Mouse (Mus musculus) right cerebral cortex, postnatal 10 days (tissue): ENCODE measurements at regions not wholly inside any gene's neighbourhood (a gene's known extent, or its start where the extent isn't known, plus 50 kb on each side); places are given as distances from the start of the nearest gene placed in this dataset.

ENCODE experiments used
- DNase-seq, 2 experiments: peaks; one replicate each; pipeline ENCODE4 v3.0.0; 2021; ENCODE audit warnings: low spot score in 2 of 2

DNA sequence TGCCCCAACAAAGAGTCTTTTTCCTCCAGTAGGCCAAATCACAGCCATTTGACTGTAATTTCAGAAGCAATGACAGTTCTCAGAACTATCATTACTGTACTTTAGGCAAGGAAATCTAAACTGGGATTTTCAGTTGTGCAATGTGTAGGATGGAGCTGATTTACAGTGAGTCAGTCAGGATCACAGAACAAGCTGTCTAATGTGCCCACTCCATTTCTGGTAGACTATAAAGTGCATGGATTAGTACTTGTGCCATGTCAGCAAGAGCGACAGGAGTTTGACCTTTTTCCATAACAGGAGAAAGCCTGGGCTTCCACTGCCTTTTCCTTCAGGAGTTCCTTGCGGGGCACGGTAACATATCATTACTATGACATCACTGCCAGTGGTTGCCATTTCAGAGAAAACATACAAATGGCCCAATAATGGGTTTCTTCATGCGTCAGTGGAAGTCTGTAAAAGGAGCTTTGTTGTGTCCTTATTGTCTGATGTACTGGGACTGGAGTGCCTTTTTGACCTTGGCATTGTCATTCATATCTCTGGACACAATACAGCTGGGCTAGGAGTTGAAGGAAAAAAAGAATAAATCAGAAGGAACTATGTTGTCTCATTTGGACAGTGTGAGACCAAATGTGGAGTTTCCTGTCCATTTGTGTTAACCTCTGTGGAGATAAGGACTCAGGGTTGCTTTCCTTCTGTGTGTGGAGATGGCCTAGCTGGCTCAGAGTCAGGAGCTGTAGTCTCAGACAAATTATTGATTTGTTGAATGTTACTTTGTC lies 271.5 kb upstream of the BC052040 start:
- DNase-seq: no peak

DNA sequence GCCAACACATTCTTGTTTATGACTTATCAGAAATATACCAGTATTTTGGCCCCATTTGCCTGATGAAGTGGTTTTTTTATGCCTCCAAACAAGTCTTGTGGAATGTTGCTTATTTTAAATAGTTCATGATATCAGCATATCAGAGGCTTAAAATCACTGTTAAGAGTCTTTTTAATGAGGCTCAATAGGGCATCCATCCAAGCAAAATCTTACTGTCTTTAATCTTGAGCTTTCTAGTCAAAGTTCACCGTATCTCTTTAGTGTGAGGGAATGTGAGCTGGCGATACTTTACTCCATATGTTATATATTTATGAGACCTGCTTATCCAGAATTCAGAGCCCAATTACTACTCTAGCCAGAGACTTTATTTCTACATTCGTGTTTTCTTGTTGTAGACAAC lies 263.0 kb upstream of the BC052040 start:
- DNase-seq: no peak

GRCm38 (mm10) chr2:115322582-115322981 lies 258.9 kb upstream of the BC052040 start:
- DNase-seq: no peak

GRCm38 (mm10) chr2:115326526-115326925 lies 255.0 kb upstream of the BC052040 start:
- DNase-seq: no peak

GRCm38 (mm10) chr2:115338178-115338577 lies 243.3 kb upstream of the BC052040 start:
- no peak for DNase-seq

DNA sequence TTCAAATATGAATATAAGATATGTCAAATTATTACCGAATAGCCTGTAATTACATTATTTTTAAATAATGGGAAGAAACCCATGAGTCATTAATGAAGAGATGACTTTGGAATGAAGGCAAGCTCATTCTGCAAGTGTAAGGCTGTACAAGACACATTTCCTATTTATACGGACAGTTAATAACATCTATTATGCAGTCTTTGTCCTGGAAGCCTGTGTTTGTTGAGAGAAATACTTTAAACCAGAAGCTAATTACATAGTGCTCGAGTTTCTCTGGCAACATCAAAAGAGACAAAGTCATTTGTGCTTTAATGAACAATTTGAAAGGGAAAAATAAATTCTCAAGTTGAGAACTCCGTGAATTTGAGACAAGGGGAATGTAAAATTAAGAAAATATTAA lies 242.5 kb upstream of the BC052040 start:
- DNase-seq: no peak

- no peak for DNase-seq
Measured at GRCm38 (mm10) chr2:115342360-115342759, 239.2 kb upstream of the BC052040 start.

- no peak for DNase-seq
Measured at GRCm38 (mm10) chr2:115346551-115346950, 235.0 kb upstream of the BC052040 start.

- no peak for DNase-seq
Measured at GRCm38 (mm10) chr2:115348263-115348662, 233.3 kb upstream of the BC052040 start.

DNA sequence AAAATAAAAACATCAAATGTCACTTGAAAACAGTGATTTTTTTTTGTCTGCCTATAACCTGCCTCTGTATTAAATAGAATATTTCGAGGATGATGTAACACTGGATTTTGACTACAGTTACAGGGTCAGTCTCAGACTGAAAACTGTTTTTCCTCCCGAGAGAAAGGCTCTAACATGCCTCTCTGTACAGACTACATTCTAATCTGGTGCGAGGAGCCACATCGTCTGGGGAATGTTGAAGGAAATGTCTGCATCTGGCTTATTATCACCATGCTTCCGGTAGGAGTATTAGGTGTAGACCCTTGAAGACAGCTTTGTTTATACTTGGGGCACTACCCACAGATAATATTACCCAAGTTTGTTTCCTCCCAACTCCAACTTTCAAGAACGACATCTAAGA lies 210.4 kb upstream of the BC052040 start:
- no peak for DNase-seq

- no peak for DNase-seq
Measured at GRCm38 (mm10) chr2:115375336-115375735, 206.2 kb upstream of the BC052040 start.

- no peak for DNase-seq
Measured at GRCm38 (mm10) chr2:115384414-115385180, 196.9 kb upstream of the BC052040 start.

DNA sequence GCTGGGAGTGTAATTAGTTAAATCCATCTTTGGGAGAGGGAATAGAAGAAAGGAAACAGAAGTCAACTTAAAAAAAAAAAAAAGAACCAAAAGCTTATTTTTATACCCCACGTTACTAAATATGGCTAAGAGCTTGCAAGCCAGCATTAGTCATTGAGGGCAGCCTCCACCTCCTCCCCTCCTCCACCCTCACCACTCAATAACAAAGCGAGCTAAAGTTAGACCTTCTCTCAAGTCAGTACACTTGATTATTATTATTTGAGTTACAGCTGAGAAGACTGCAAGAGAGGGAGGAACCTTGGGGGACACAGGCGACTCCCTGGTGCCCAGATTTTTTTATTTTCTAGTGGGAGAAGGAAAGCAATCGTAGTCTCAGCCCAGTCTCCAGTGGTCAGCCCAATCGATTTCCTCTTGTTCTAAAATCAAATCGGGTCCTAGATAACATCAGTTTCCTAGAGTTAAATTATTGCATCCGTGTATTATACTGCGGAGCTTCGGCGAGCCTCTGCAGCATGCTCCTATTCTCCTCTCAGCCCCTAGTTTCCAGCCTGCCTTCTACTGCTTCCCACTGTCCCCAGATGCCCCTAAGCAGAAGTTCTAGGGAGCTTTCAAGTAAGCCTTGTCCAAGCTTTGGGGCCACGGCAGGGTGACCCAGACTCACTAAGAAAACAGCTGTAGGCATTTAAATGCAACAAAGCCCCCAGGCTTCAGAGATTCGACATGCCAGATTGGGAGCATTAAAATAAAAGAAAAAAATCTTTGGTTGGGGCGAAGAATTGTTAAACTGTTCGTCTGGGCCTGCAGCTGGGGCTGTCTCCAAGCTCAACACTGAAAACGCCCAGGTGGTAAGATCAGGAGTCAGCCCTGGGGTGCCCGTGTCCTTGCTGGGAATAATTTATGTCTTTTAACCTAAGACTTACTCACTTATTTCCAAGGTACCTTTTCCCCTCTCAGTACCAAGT lies 196.0 kb upstream of the BC052040 start:
- DNase-seq: no peak

DNA sequence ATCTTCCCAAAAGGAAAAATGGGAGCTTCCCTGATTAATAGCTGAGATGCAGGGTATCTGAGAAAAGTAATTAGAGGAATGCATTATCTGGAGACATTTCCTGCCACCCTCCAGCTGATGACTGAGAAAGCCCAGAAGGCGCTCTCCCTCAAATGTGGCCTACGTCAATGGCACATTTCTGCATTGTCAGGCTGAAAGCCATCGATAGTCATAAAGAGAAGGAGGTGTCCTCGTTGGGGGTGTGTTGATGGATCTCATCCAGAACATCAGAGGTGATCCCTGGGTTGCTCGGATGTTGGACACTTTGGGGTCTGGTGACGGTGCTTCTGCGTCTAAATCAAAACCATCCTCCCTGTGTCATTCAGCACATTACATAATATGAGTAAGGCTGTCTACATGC lies 189.9 kb upstream of the BC052040 start:
- DNase-seq: no peak

- no peak for DNase-seq
Measured at GRCm38 (mm10) chr2:115392082-115392762, 189.3 kb upstream of the BC052040 start.

DNA sequence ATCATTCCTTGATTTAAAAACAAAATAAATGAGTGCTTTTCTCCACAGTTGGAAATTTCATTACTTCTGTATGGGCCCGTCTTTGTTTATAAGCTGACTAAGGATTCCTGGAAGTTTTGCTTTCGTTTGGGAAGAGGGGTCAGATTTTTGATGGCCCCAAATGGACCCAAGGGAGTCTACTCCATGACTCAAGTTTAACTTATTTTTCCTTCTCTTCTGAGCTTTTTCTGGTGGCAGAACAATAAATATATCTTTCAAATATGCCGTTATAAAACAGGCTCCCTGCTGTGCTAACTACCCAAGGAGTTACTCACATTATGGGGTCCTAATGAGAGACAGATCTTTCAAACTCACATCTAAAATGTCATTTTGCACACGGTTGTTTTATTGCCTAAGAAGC lies 187.4 kb upstream of the BC052040 start:
- no peak for DNase-seq

- DNase-seq: no peak
Measured at GRCm38 (mm10) chr2:115398550-115398949, 183.0 kb upstream of the BC052040 start.

DNA sequence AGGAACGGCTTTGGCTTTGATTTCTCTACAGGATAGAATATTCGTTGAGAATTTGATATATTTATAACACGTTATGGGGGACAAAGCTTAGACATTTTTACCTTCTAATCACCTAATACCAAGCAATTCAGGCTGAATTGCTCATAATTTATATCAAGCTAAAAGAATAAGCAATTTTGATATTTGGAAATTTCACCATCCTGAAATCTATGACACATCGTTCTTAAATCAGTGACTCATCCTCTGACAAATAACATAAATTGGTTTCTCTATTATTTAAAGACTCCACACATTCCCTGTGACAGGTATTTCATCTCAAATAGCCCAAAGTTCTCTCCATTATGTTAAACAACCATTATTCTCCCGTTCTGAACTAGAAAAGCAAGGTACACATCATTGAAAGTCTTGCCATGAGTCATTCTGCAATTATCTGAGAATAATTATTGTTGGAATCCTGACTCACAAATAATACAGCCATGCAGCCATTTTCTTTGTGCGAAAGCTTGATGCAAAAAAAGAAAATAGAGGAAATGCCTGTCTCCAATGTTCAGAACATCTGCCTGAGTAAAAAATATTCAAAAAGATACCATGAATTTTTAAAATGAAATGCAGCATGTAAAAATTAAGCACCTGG lies 182.3 kb upstream of the BC052040 start:
- DNase-seq: no peak

- no peak for DNase-seq
Measured at GRCm38 (mm10) chr2:115399987-115400550, 181.4 kb upstream of the BC052040 start.

DNA sequence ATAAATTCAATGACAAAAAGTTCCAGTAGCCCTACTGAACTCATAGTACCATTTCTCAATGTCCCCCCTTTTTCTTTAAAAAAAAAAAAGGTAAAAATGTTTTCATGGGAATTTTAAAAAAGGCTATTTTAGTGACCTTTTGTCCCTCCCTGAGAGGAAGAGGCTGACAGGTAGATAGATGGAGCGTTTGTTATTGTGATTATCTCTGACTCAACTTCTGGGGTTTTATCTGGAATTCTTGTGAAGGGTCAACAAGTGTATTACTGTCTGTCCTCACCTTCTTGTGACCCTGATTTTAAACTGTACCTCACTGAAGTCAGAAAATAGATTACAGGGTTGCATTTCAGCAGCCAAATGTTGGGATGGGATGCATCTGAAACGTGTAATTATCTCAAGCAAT lies 179.3 kb upstream of the BC052040 start:
- no peak for DNase-seq

DNA sequence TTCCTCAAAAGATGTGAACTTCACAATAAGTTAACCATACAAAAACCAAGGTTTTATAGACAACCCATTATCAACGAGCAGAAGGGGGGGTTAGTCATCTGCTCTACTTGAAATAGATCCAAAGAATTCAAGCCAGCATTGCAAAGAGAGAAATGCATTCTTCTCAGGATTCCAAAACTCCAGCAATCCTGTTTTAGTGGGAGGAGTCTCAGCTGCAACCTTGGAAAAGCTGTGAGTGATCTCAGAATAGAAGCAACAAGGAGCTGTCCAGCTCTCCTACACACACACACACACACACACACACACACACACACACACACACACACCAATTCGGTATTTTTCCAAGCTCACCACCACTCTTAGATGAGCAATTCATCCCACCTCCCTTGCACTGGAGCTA lies 149.0 kb upstream of the BC052040 start:
- DNase-seq: no peak
